Mouse (Mus musculus) embryonic facial prominence, embryonic 10.5 days (tissue): ENCODE measurements around the gene Rab37. TPM values are rescaled to one million over a fixed set of nuclear protein-coding genes. Genes with fewer than 3 reads are reported as not detected.

ENCODE experiments used
- DNase-seq: peaks from one replicate; pipeline ENCODE4 v3.0.0-alpha.2; 2017; ENCODE audit warnings: low spot score
- H3K27ac ChIP-seq: fragments of 300-500 bp; sonication (generic); replicated peaks from 2 replicates; pipeline ENCODE4 v1.5.1; 2016; ENCODE audit warnings: mild to moderate bottlenecking
- H3K27me3 ChIP-seq: fragments of 300-500 bp; sonication (generic); replicated peaks from 2 replicates; pipeline ENCODE4 v1.6.1; 2016; ENCODE audit warnings: low read depth, mild to moderate bottlenecking; ENCODE audit not compliant: poor library complexity, severe bottlenecking
- H3K36me3 ChIP-seq: fragments of 300-500 bp; sonication (generic); replicated peaks from 2 replicates; pipeline ENCODE4 v1.6.1; 2016; ENCODE audit warnings: mild to moderate bottlenecking, moderate library complexity
- H3K4me1 ChIP-seq: fragments of 300-500 bp; sonication (generic); 2 replicates; pipeline ENCODE4 v1.6.1; 2016
- H3K4me3 ChIP-seq: fragments of 300-500 bp; sonication (generic); 2 replicates; pipeline ENCODE4 v1.5.1; 2016; ENCODE audit warnings: mild to moderate bottlenecking, moderate library complexity
- H3K9me3 ChIP-seq: fragments of 300-500 bp; sonication (generic); 2 replicates; pipeline ENCODE4 v1.6.1; 2016; ENCODE audit warnings: mild to moderate bottlenecking
- WGBS: fragments of 180-500 bp; shearing (Covaris S2); methylation state at CpG from one replicate; pipeline ENCODE4 v1.1.7; 2016; 5-methylcytosine and 5-hydroxymethylcytosine counted together
- polyA plus RNA-seq: library from polyadenylated mRNA; unstranded; fragments of >200 nt; fragmentation: Nextera tagmentation; extraction: Ambion mirVana; gene quantifications from 2 replicates; pipeline ENCODE4 v1.2.1, GENCODE M21; 2016

The Rab37 gene
- polyA plus RNA-seq, 1 experiment from 2014 or later, result 2.2 TPM

- Histone ChIP-seq H3K36me3 (no peaks in the 10 kb centered on the region), H3K27me3 (peaks cover 56% of the 10 kb centered on the region), H3K27ac (peak overlapping the region; percentile 48; the same call in 1 of the 2 replicates), H3K4me3 (peak overlapping the region; percentile 52), H3K4me1 (peaks cover 43% of the 10 kb centered on the region), H3K9me3 (0 out of 2 replicates have a peak, but pooled peaks cover 3% of the 10 kb centered on the region)
- WGBS, result 7% methylated on average over 15 of the region's 15 CpGs
- peak; percentile 89 for DNase-seq
Measured at GRCm38 (mm10) chr11:115151755-115152429, 60.7 kb downstream of the Rab37 start.

- WGBS, result 73% methylated on average over 9 of the region's 9 CpGs
- H3K36me3 ChIP-seq, result no peaks in the 10 kb centered on the region
- H3K4me3 ChIP-seq, result no peak overlapping the region
- H3K27ac ChIP-seq, result no peak overlapping the region
- H3K4me1 ChIP-seq, result peaks cover 51% of the 10 kb centered on the region
- H3K9me3 ChIP-seq, result 0 out of 2 replicates have a peak, but pooled peaks cover 3% of the 10 kb centered on the region
- DNase-seq, result no peak
- H3K27me3 ChIP-seq, result peaks cover 68% of the 10 kb centered on the region
Measured at GRCm38 (mm10) chr11:115153088-115153487, 61.9 kb downstream of the Rab37 start.

GRCm38 (mm10) chr11:115153699-115154292 lies 62.6 kb downstream of the Rab37 start:
- peak; percentile 88 for DNase-seq
- H3K4me3 ChIP-seq, result peak overlapping the region; percentile 50
- H3K9me3 ChIP-seq, result 0 out of 2 replicates have a peak, but pooled peaks cover 3% of the 10 kb centered on the region
- no peaks in the 10 kb centered on the region for H3K36me3 ChIP-seq
- H3K4me1 ChIP-seq, result peaks cover 58% of the 10 kb centered on the region
- under 1% methylated on average over 35 of the region's 35 CpGs for WGBS
- H3K27ac ChIP-seq, result no peak overlapping the region
- H3K27me3 ChIP-seq, result peaks cover 71% of the 10 kb centered on the region

GRCm38 (mm10) chr11:115155053-115155634 lies 63.9 kb downstream of the Rab37 start:
- no peak overlapping the region for H3K27ac ChIP-seq
- H3K27me3 ChIP-seq, result peaks cover 78% of the 10 kb centered on the region
- WGBS, result 8% methylated on average over 5 of the region's 5 CpGs
- H3K36me3 ChIP-seq, result no peaks in the 10 kb centered on the region
- H3K4me3 ChIP-seq, result no peak overlapping the region
- peaks cover 60% of the 10 kb centered on the region for H3K4me1 ChIP-seq
- H3K9me3 ChIP-seq, result 0 out of 2 replicates have a peak, but pooled peaks cover 4% of the 10 kb centered on the region
- DNase-seq, result no peak

- Histone ChIP-seq H3K27ac (peak overlapping the region; percentile 70), H3K27me3 (peaks cover 88% of the 10 kb centered on the region), H3K36me3 (no peaks in the 10 kb centered on the region), H3K4me1 (peaks cover 64% of the 10 kb centered on the region), H3K4me3 (0 out of 2 replicates have a peak overlapping the region, but pooled peaks have one; percentile 11), H3K9me3 (0 out of 2 replicates have a peak, but pooled peaks cover 4% of the 10 kb centered on the region)
- 31% methylated on average over 12 of the region's 12 CpGs for WGBS
- DNase-seq, result no peak
Measured at GRCm38 (mm10) chr11:115157933-115158719, 66.9 kb downstream of the Rab37 start.

- peak; percentile 68 for DNase-seq
- peaks cover 64% of the 10 kb centered on the region for H3K4me1 ChIP-seq
- H3K27ac ChIP-seq, result no peak overlapping the region
- WGBS, result 55% methylated on average over 11 of the region's 11 CpGs
- H3K36me3 ChIP-seq, result no peaks in the 10 kb centered on the region
- H3K27me3 ChIP-seq, result peaks cover 88% of the 10 kb centered on the region
- 0 out of 2 replicates have a peak, but pooled peaks cover 4% of the 10 kb centered on the region for H3K9me3 ChIP-seq
- 0 out of 2 replicates have a peak overlapping the region, but pooled peaks have one; percentile 2 for H3K4me3 ChIP-seq
Measured at GRCm38 (mm10) chr11:115160016-115160797, 69.0 kb downstream of the Rab37 start.

- H3K27ac ChIP-seq, result no peak overlapping the region
- no peaks in the 10 kb centered on the region for H3K36me3 ChIP-seq
- H3K4me1 ChIP-seq, result peaks cover 62% of the 10 kb centered on the region
- WGBS, result 30% methylated on average over 10 of the region's 10 CpGs
- 0 out of 2 replicates have a peak, but pooled peaks cover 4% of the 10 kb centered on the region for H3K9me3 ChIP-seq
- no peak overlapping the region for H3K4me3 ChIP-seq
- DNase-seq, result peak; percentile 81
- peaks cover 88% of the 10 kb centered on the region for H3K27me3 ChIP-seq
Measured at GRCm38 (mm10) chr11:115160883-115161577, 69.8 kb downstream of the Rab37 start.

GRCm38 (mm10) chr11:115161578-115162204 lies 70.5 kb downstream of the Rab37 start:
- Histone ChIP-seq H3K9me3 (0 out of 2 replicates have a peak, but pooled peaks cover 4% of the 10 kb centered on the region), H3K4me3 (no peak overlapping the region), H3K36me3 (no peaks in the 10 kb centered on the region), H3K27me3 (peaks cover 87% of the 10 kb centered on the region), H3K27ac (no peak overlapping the region), H3K4me1 (peaks cover 62% of the 10 kb centered on the region)
- no peak for DNase-seq
- WGBS, result 64% methylated on average over 9 of the region's 9 CpGs

- no peaks in the 10 kb centered on the region for H3K36me3 ChIP-seq
- H3K4me3 ChIP-seq, result peak overlapping the region; percentile 72
- WGBS, result 20% methylated on average over 9 of the region's 9 CpGs
- no peak for DNase-seq
- H3K9me3 ChIP-seq, result 0 out of 2 replicates have a peak, but pooled peaks cover 4% of the 10 kb centered on the region
- peaks cover 63% of the 10 kb centered on the region for H3K4me1 ChIP-seq
- peaks cover 87% of the 10 kb centered on the region for H3K27me3 ChIP-seq
- H3K27ac ChIP-seq, result peak overlapping the region; percentile 75
Measured at GRCm38 (mm10) chr11:115162205-115162601, 71.0 kb downstream of the Rab37 start.

GRCm38 (mm10) chr11:115162832-115163480 lies 71.7 kb downstream of the Rab37 start, which contains the start of gene Slc9a3r1:
TSS of gene Slc9a3r1 (plus strand) at chr11:115163341.
- Histone ChIP-seq H3K27me3 (peaks cover 87% of the 10 kb centered on the region), H3K36me3 (no peaks in the 10 kb centered on the region), H3K9me3 (0 out of 2 replicates have a peak, but pooled peaks cover 4% of the 10 kb centered on the region), H3K4me1 (peaks cover 64% of the 10 kb centered on the region), H3K27ac (peak within 1 kb of the TSS; percentile 75), H3K4me3 (peak within 1 kb of the TSS; percentile 72)
- DNase-seq, result peak; percentile 98
- WGBS, result under 1% methylated on average over 47 of the region's 47 CpGs
